Mouse (Mus musculus) forebrain, embryonic 11.5 days (tissue): ENCODE data around the gene Gm20538. TPM values are rescaled to one million over a fixed set of nuclear protein-coding genes. Genes with fewer than 3 reads are reported as not detected.

Experiments
- polyA plus RNA-seq: library from polyadenylated mRNA; unstranded; fragments of >200 nt; fragmentation: Nextera tagmentation; extraction: Ambion mirVana; gene quantifications from 2 replicates; pipeline ENCODE4 v1.2.1, GENCODE M21; 2014

Gm20538 gene
- polyA plus RNA-seq, 1 experiment from 2014 or later: not detected

Other genes with a start within 250 kb of the Gm20538 start
- not detected in 2 replicates for gene Scd4, start 219.7 kb downstream of the Gm20538 start, polyA plus RNA-seq
- gene Scd1, start 145.0 kb downstream of the Gm20538 start, polyA plus RNA-seq: 18.8 and 19.2 TPM in 2 replicates
- 60.2 and 63.5 TPM in 2 replicates for gene Wnt8b, start 59.4 kb downstream of the Gm20538 start, polyA plus RNA-seq
- gene Sec31b, start 7.0 kb downstream of the Gm20538 start, polyA plus RNA-seq: 0.81 and 0.84 TPM in 2 replicates
- gene Ndufb8, start 2.6 kb upstream of the Gm20538 start, polyA plus RNA-seq: 424 and 454 TPM in 2 replicates
- 33.0 and 33.3 TPM in 2 replicates for gene Hif1an, start 10.0 kb upstream of the Gm20538 start, polyA plus RNA-seq
- 0.20 and 0.39 TPM in 2 replicates for gene Pax2, start 203.2 kb upstream of the Gm20538 start, polyA plus RNA-seq